Mouse (Mus musculus) liver, embryonic 16.5 days (tissue): Measurements from ENCODE around the gene Casc3. TPM values are rescaled to one million over a fixed set of nuclear protein-coding genes. Genes with fewer than 3 reads are reported as not detected.

Experiments used
- ATAC-seq: fragments of 200-750 bp; cut with Nextera tagmentation; 2 replicates; pipeline ENCODE4 v1.8.0; 2017; ENCODE audit warnings: low read depth, mild to moderate bottlenecking, moderate number of reproducible peaks, moderate library complexity
- H3K27ac ChIP-seq: fragments of 300-500 bp; sonication (generic); 2 replicates; pipeline ENCODE4 v1.5.1; 2014; ENCODE audit warnings: mild to moderate bottlenecking, low read length
- H3K27me3 ChIP-seq: fragments of 300-500 bp; sonication (generic); 2 replicates; pipeline ENCODE4 v1.6.1; 2014; ENCODE audit warnings: low read depth, low read length, mixed read lengths; ENCODE audit not compliant: control insufficient read depth, insufficient read depth
- H3K36me3 ChIP-seq: fragments of 300-500 bp; sonication (generic); 2 replicates; pipeline ENCODE4 v1.6.1; 2014; ENCODE audit warnings: mild to moderate bottlenecking; ENCODE audit not compliant: control insufficient read depth, insufficient read depth
- H3K4me1 ChIP-seq: fragments of 300-500 bp; sonication (generic); 2 replicates; pipeline ENCODE4 v1.6.1; 2014; ENCODE audit warnings: low read depth, low read length, mixed read lengths; ENCODE audit not compliant: control insufficient read depth
- H3K4me2 ChIP-seq: fragments of 300-500 bp; sonication (generic); 2 replicates; pipeline ENCODE4 v1.6.1; 2014; ENCODE audit warnings: low read depth, low read length, mixed read lengths
- H3K4me3 ChIP-seq: fragments of 300-500 bp; sonication (generic); 2 replicates; pipeline ENCODE4 v1.5.1; 2014; ENCODE audit warnings: low read depth, mild to moderate bottlenecking, low read length
- H3K9ac ChIP-seq: fragments of 300-500 bp; sonication (generic); 2 replicates; pipeline ENCODE4 v1.6.1; 2014; ENCODE audit warnings: low read depth, low read length
- H3K9me3 ChIP-seq: fragments of 300-500 bp; sonication (generic); replicated peaks from 2 replicates; pipeline ENCODE4 v1.6.1; 2016; ENCODE audit warnings: low read length; ENCODE audit not compliant: control insufficient read depth
- WGBS: fragments of 180-500 bp; shearing (Covaris S2); extraction: QIAGEN DNeasy Blood & Tissue Kit; methylation state at CpG from one replicate; pipeline ENCODE4 v1.1.7; 2014; ENCODE audit not compliant: insufficient replicate concordance; 5-methylcytosine and 5-hydroxymethylcytosine counted together
- polyA plus RNA-seq: library from polyadenylated mRNA; unstranded; fragments of >200 nt; fragmentation: Nextera tagmentation; extraction: Ambion mirVana; gene quantifications from 2 replicates; pipeline ENCODE4 v1.2.1, GENCODE M21; 2015

Gene Casc3
- polyA plus RNA-seq, 1 experiment from 2014 or later: 13.6 TPM

DNA sequence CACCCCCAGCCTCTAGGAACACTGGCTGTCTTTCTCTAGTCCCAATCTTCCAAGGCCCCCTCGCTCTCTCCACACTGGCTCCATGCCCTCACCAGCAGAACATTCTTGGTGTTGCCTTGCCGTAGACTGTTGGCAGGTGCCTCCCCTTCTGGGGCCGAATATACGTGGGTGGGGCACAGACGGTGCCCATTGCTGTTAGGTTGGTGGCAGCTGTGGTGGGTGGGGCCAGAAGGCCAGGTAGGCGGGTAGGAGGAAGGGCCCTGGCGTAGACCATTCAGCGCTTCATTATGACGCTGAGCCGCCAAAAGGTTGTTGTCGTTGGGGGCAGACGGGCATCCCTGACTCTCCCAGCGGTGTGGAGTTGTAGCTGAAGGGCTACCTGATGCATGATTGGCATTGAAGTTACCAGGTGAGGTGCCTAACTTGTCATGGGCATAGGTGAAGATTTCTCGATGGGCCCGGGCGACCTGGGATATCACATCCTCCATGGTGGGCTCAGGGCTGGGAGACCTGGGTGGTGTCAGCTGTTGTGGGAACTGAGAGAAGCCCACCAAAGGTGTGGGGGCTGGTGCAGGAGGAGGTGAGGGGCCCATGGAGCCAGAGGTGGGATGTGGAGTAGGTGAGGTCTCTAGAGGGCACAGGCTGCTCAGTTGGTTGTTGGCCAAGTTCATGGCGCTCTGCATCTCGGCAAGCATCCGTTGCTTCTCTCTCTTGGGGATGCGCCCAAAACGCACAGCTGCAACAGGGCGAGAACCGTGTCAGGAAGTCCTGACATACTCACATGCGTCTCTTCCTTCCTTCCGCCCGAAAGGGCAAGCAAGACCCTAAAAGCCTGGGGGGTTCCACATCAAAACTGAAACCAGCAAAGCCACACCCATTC is 34.4 kb upstream of the Casc3 start:
- peaks cover 89% of the 10 kb centered on the region for H3K4me1 ChIP-seq
- H3K4me3 ChIP-seq: no peak overlapping the region
- no peak overlapping the region for H3K9ac ChIP-seq
- H3K9me3 ChIP-seq: no peaks in the 10 kb centered on the region
- no peaks in the 10 kb centered on the region for H3K27me3 ChIP-seq
- 82% methylated on average over 26 of the region's 26 CpGs for WGBS
- ATAC-seq: no peak
- H3K36me3 ChIP-seq: no peaks in the 10 kb centered on the region
- H3K4me2 ChIP-seq: no peak overlapping the region
- H3K27ac ChIP-seq: no peak overlapping the region; the same call in 1 of the 2 replicates

DNA sequence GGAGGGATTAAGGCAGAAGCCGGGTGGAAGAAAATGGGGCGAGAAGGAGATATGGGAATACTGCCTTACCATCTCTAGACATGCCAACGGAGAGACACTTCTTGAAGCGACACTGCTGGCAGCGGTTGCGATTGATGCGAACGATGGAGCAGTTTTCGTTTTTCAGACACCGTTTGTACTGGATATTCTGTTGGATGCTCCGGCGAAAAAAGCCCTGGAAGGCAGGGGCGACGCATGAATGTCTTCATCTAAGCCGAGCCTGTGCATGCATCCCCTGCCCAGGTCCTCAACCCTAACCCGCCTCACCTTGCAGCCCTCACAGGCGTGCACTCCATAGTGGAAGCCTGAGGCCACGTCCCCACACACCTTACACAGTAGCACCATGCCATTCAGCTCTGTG is 33.6 kb upstream of the Casc3 start:
- Histone ChIP-seq H3K4me2 (no peak overlapping the region), H3K4me3 (no peak overlapping the region), H3K9me3 (no peaks in the 10 kb centered on the region), H3K36me3 (no peaks in the 10 kb centered on the region), H3K27ac (no peak overlapping the region), H3K9ac (no peak overlapping the region), H3K27me3 (no peaks in the 10 kb centered on the region), H3K4me1 (peaks cover 90% of the 10 kb centered on the region)
- 88% methylated on average over 18 of the region's 18 CpGs for WGBS
- ATAC-seq: no peak

DNA sequence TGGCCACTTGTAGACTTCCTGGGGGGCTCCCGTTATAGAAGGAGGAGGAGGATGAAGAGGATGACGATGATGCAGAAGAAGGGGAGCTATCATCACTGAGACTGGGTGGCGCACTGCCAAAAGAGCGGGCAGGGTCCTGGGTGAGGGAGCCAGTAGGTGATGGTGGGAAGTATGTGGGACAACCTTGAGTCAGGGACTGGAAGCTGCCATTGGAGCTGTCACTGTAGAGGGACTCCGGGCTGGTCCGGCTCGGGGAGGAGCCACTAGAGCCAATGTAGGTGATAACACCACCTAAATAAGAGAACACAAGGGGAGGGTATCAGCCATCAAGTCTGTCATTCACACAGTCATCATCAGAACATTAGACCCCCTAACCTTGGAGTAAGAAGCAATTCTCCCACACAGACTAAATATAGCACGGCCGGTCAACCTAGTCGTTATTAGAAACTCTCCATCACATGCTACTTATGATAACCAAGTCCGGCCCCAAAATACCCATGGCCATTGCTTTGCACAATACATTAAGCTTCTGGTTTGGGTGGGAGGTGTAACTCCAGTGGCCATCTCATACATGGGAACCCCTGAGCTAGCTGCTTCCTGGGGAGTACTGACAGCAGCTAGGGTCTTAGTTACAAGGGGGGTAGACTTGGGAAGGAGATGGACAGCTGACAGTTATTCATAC is 32.7 kb upstream of the Casc3 start:
- Histone ChIP-seq H3K4me1 (peaks cover 91% of the 10 kb centered on the region), H3K4me3 (no peak overlapping the region), H3K27ac (peak overlapping the region; percentile 11), H3K4me2 (no peak overlapping the region), H3K9ac (no peak overlapping the region), H3K36me3 (no peaks in the 10 kb centered on the region), H3K9me3 (no peaks in the 10 kb centered on the region), H3K27me3 (no peaks in the 10 kb centered on the region)
- 69% methylated on average over 11 of the region's 11 CpGs for WGBS
- ATAC-seq: no peak

DNA sequence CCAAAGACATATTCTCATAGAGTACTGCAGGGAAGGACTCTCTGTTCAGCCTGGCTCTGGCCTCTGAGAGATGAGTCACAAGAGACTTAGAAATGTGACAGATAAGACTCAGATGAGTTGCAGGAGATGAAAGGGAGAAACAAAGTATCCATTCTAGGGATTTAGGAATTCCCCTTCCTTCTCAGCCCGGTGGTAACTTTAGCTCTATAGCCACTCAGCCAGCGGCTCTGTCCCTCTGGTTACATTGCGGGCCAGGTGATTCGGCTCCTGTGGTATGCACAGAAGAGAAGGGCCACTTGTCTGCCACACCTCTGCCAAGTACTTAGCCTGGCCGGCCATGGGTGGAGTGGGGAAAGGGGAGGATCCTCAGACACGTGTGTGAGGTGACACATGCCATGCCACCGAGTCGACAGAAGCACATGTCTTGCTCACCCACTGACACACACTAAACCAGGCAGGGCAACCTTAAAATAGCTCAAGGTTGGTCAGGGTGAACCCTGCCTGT is 32.0 kb upstream of the Casc3 start:
- no peaks in the 10 kb centered on the region for H3K27me3 ChIP-seq
- ATAC-seq: no peak
- H3K4me2 ChIP-seq: no peak overlapping the region
- 44% methylated on average over 8 of the region's 8 CpGs for WGBS
- no peak overlapping the region for H3K4me3 ChIP-seq
- H3K4me1 ChIP-seq: peaks cover 89% of the 10 kb centered on the region
- H3K36me3 ChIP-seq: no peaks in the 10 kb centered on the region
- H3K27ac ChIP-seq: peak overlapping the region; percentile 52
- H3K9me3 ChIP-seq: no peaks in the 10 kb centered on the region
- H3K9ac ChIP-seq: no peak overlapping the region

DNA sequence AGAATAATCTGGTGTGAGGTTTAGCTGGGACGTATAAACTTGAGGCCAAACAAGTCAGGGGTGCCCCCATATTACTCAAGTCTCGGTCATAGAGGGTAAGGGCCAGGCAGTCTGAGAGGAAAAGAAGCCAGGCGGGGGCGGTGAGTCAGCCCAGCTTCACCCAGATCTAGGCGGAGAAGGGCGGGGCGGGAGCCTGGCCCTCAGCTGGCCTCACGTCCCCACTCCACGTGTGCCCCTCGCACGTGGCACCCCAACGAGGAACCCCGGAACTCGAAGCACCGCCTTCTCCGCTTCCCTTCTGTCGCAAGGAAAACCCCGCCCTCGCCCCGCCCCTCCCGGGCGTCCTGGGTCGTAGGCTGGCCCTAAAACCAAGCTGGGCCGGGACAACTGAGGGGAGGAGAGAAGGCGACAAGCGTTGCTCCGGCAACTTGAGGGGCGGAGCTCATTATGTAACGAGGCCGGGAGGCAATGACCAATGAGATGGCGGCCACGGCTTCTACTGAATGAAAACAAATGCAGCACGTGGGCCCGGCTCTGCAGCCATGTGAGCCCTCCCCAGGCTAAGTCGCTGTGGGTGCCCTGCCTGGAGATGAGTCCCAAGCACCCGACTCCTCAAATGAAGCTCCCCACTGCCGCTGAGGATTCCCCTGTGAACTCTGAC is 30.9 kb upstream of the Casc3 start:
- peak overlapping the region; percentile 73 for H3K4me2 ChIP-seq
- H3K4me3 ChIP-seq: peak overlapping the region; percentile 46
- H3K36me3 ChIP-seq: no peaks in the 10 kb centered on the region
- no peaks in the 10 kb centered on the region for H3K9me3 ChIP-seq
- peak; percentile 90 for ATAC-seq
- under 1% methylated on average over 37 of the region's 37 CpGs for WGBS
- 0 out of 2 replicates have a peak overlapping the region, but pooled peaks have one; percentile 36 for H3K27ac ChIP-seq
- H3K4me1 ChIP-seq: peaks cover 79% of the 10 kb centered on the region
- 0 out of 2 replicates have a peak overlapping the region, but pooled peaks have one; percentile 11 for H3K9ac ChIP-seq
- H3K27me3 ChIP-seq: no peaks in the 10 kb centered on the region

GRCm38 (mm10) chr11:98774582-98775347 is 29.9 kb upstream of the Casc3 start, which contains the start of gene Nr1d1:
Nr1d1 (minus strand) TSS chr11:98775333.
- H3K36me3 ChIP-seq: no peaks in the 10 kb centered on the region
- peak within 1 kb of the TSS; percentile 46 for H3K4me3 ChIP-seq
- no peaks in the 10 kb centered on the region for H3K27me3 ChIP-seq
- WGBS: under 1% methylated on average over 22 of the region's 22 CpGs
- no peak for ATAC-seq
- H3K27ac ChIP-seq: peak within 1 kb of the TSS; percentile 78
- peak within 1 kb of the TSS; percentile 73 for H3K4me2 ChIP-seq
- no peaks in the 10 kb centered on the region for H3K9me3 ChIP-seq
- H3K4me1 ChIP-seq: peaks cover 69% of the 10 kb centered on the region
- peak within 1 kb of the TSS; percentile 37 for H3K9ac ChIP-seq

DNA sequence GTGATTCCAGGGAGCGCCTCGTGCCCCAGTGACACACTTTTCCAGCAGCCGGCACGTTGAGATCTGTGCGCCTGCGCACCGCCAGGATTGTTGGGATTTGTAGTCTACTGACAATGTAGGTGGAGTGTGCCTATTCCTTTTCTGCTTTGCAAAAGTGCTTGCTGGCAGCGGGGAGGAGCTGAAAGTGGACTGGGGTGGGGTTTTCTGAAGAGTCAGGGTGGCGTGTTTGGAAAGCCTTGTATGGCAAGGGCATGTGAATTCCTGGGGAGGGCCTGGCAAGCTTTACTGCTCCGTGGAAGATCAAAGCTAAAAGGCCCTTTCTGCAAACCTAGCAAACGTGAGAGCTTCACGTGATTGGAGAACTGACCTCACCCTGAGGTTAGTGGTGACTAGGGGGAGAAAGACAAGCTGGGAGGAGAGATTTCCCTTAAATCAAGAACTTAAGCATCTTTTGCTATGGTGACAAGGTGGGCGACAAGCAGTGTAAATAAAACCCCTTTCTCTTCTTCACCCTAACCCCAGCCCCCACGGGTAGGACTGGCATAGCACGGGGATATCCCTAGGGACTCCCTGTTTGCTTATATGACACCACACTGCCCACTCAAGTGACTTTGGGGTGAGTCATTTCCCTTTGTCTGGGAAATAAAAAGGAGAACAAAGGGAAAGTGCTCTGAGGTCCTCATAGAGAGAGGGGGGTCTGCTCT is 29.2 kb upstream of the Casc3 start:
- peak overlapping the region; percentile 73 for H3K4me2 ChIP-seq
- H3K9me3 ChIP-seq: no peaks in the 10 kb centered on the region
- WGBS: 2% methylated on average over 15 of the region's 15 CpGs
- peak overlapping the region; percentile 78 for H3K27ac ChIP-seq
- peak overlapping the region; percentile 46 for H3K4me3 ChIP-seq
- H3K9ac ChIP-seq: peak overlapping the region; percentile 37
- H3K4me1 ChIP-seq: peaks cover 64% of the 10 kb centered on the region
- H3K27me3 ChIP-seq: no peaks in the 10 kb centered on the region
- H3K36me3 ChIP-seq: no peaks in the 10 kb centered on the region
- ATAC-seq: peak; percentile 49
